Mouse (Mus musculus) cerebellum, adult 2 months (tissue): ENCODE measurements around the gene Bpnt1. TPM values are rescaled to one million over a fixed set of nuclear protein-coding genes. Genes with fewer than 3 reads are reported as not detected.
A peak's percentile ranks its signal among the peaks of the same experiment; 100 is the strongest.

Experiments used
- DNase-seq, 2 experiments: peaks; one replicate each; pipeline ENCODE4 v3.0.0; 2021
- H3K27ac ChIP-seq: fragments of 200-500 bp; 2 replicates; pipeline ENCODE4 v1.5.1; 2012; ENCODE audit warnings: low read length, control low read depth, inconsistent platforms; ENCODE audit not compliant: insufficient read depth
- H3K27me3 ChIP-seq: fragments of 200-500 bp; 2 replicates; pipeline ENCODE4 v1.6.1; 2012; ENCODE audit warnings: inconsistent platforms, mild to moderate bottlenecking, low read length, moderate library complexity; ENCODE audit not compliant: control insufficient read depth, insufficient read depth
- H3K4me1 ChIP-seq: fragments of 200-500 bp; 2 replicates; pipeline ENCODE4 v1.6.1; 2011; ENCODE audit warnings: low read length; ENCODE audit not compliant: control insufficient read depth, insufficient read depth
- H3K4me3 ChIP-seq: fragments of 200-500 bp; replicated peaks from 2 replicates; pipeline ENCODE3; 2011; ENCODE audit warnings: mild to moderate bottlenecking, low read depth, low read length, control low read depth; ENCODE audit not compliant: insufficient read depth
- CTCF ChIP-seq: fragments of 200-500 bp; IDR thresholded peaks from 2 replicates; pipeline ENCODE4 v1.5.1; 2011; ENCODE audit warnings: low read depth, mild to moderate bottlenecking, control low read depth, low read length, moderate library complexity, borderline replicate concordance; ENCODE audit not compliant: insufficient read depth
- POLR2A ChIP-seq: fragments of 200-500 bp; IDR thresholded peaks from 2 replicates; pipeline ENCODE4 v1.6.1; 2011; ENCODE audit warnings: low read length, control low read depth, borderline replicate concordance; ENCODE audit not compliant: insufficient read depth
- WGBS: fragments of 180-500 bp; shearing (Covaris S2); methylation state at CpG from one replicate; pipeline ENCODE4 v1.1.7; 2018; 5-methylcytosine and 5-hydroxymethylcytosine counted together
- polyA plus RNA-seq: library from polyadenylated mRNA; depleted of rRNA; stranded (reverse); fragments of >200 nt; gene quantifications from 2 replicates; pipeline ENCODE4 v1.2.3, GENCODE M21; 2012

The Bpnt1 gene
- polyA plus RNA-seq, 1 experiment = 115 TPM

DNA sequence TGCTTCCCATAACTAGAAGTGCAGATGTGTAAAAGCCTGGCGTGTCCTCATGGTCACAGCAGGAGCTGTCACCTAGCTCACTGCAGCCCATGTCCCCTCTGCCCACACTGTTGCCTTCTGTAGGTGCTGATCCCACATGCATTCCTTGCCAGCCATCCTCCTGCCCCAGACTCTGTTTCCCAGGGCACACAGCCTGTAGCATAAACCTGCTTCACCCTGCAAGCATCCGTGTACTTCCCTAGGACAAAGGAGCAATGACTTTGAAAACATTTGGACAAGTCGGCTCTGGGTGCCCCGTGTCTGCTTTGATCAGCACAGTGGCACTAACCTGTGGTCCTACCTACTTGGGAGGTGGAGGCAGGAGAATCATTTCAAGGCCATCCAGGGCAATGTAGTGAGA is 18.7 kb downstream of the Bpnt1 start:
- Histone ChIP-seq H3K27ac (no peak overlapping the region), H3K4me1 (no peaks in the 10 kb centered on the region), H3K4me3 (no peak overlapping the region), H3K27me3 (no peaks in the 10 kb centered on the region)
- DNase-seq = no peak
- no peak for TF ChIP-seq CTCF
- no peak for TF ChIP-seq POLR2A
- WGBS = 90% methylated on average over 4 of the region's 4 CpGs

GRCm38 (mm10) chr1:185352151-185352550 is 20.2 kb downstream of the Bpnt1 start:
- H3K4me1 ChIP-seq = no peaks in the 10 kb centered on the region
- DNase-seq = no peak
- no peaks in the 10 kb centered on the region for H3K27me3 ChIP-seq
- no peak overlapping the region for H3K4me3 ChIP-seq
- no peak overlapping the region for H3K27ac ChIP-seq
- whole genome bisulfite sequencing = 90% methylated on average over 12 of the region's 12 CpGs
- TF ChIP-seq CTCF = no peak
- no peak for TF ChIP-seq POLR2A

DNA sequence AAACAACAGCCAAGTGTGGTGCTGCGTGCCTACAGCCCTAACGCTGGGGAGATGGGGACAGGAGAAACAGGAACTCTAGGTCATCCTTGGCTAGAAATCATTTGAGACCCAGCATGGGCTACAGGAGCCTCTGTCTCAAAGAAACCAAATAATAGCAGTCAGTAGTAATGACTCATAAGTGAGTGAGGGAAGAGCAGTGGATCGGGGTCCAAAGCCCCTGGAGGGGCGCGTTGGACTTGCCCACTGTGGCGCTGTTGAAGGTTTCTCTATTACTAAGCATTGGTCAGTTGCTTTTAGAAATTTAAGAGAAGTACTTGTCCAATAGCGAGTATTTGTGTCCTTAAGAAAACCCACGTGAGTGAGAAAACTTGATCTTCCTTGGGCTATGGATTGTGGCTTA is 21.4 kb downstream of the Bpnt1 start:
- no peak overlapping the region for H3K27ac ChIP-seq
- no peak for DNase-seq
- no peak overlapping the region for H3K4me3 ChIP-seq
- TF ChIP-seq CTCF (no peak), POLR2A (no peak)
- WGBS = 94% methylated on average over 8 of the region's 8 CpGs
- H3K4me1 ChIP-seq = no peaks in the 10 kb centered on the region
- H3K27me3 ChIP-seq = no peaks in the 10 kb centered on the region

DNA sequence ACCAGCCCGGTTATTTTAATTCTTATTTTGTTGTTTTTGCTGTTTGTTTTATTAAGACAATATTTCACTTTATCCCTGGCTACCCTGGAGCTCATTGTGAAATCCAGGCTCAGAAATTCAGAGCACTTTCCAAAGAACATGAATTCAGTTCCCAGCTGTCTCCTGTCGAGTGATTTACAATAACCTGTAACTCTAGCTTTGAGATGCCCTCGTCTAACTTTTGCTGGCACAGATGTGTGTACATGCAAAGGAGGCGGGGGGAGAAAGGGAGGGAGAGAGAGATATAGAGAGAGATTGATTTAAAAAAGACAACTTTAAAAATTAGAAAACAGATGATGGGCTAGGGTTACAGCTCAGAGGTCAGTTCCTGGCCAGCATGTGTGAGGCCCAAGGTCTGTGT is 22.8 kb downstream of the Bpnt1 start:
- TF ChIP-seq POLR2A = no peak
- no peak for TF ChIP-seq CTCF
- Histone ChIP-seq H3K27ac (no peak overlapping the region), H3K4me1 (no peaks in the 10 kb centered on the region), H3K27me3 (no peaks in the 10 kb centered on the region), H3K4me3 (no peak overlapping the region)
- 88% methylated on average over 4 of the region's 4 CpGs for WGBS
- DNase-seq = no peak

- Histone ChIP-seq H3K27ac (no peak overlapping the region), H3K4me3 (no peak overlapping the region), H3K27me3 (no peaks in the 10 kb centered on the region), H3K4me1 (no peaks in the 10 kb centered on the region)
- 96% methylated on average over 8 of the region's 8 CpGs for WGBS
- DNase-seq = no peak
- no peak for TF ChIP-seq CTCF
Observed at GRCm38 (mm10) chr1:185356246-185356645, 24.3 kb downstream of the Bpnt1 start.

GRCm38 (mm10) chr1:185358211-185358610 is 26.3 kb downstream of the Bpnt1 start:
- H3K4me1 ChIP-seq = no peaks in the 10 kb centered on the region
- H3K27ac ChIP-seq = no peak overlapping the region
- no peak for TF ChIP-seq POLR2A
- no peak for TF ChIP-seq CTCF
- WGBS = 82% methylated on average over 4 of the region's 4 CpGs
- H3K4me3 ChIP-seq = no peak overlapping the region
- no peaks in the 10 kb centered on the region for H3K27me3 ChIP-seq
- no peak for DNase-seq

- Histone ChIP-seq H3K27ac (peak within 1 kb of the TSS; percentile 76), H3K27me3 (no peaks in the 10 kb centered on the region), H3K4me3 (peak within 1 kb of the TSS; percentile 88), H3K4me1 (peaks cover 4% of the 10 kb centered on the region; the same call in 1 of the 2 replicates)
- TF ChIP-seq POLR2A (peak; percentile 92), CTCF (no peak)
- under 1% methylated on average over 92 of the region's 92 CpGs for WGBS
- peak; percentile 99 for DNase-seq
Observed at GRCm38 (mm10) chr1:185362677-185363520, 30.9 kb downstream of the Bpnt1 start, which contains the start of gene Eprs. Gene Eprs (plus strand): TSS chr1:185363044.
